In the genomic region with DNA sequence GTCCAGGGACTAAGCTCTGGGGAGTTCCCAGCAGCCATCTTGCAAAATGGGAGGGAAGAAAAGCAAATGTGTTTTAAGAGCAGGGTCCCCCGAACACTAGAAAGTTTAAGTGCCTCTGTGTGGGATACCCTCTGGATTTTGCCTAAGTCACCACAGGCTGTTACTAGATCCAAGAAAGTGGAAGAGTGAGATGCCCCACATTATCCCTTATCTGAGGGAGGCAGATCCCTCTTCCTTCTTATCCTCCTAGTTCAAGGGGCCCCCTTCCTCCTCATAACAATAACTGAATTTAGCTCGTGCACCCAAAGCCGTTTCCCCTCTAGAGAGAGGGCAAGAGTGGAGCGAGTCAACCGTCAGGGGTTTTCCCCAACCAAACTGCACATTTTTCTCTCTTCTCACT, we compare ENCODE assay signal across 16 mouse cellular contexts. TPM values are rescaled to one million over a fixed set of nuclear protein-coding genes. Genes with fewer than 3 reads are reported as not detected.
DNase-seq lines count a peak whose midpoint lies in the region; ATAC-seq and TF ChIP-seq lines count a peak whose summit lies in the region.
"Had no signal": no experiment of that assay in that cellular context is flagged by ENCODE, and none has a peak within 500 bp of the region (broad histone marks: within the 10 kb centered on the region; RNA-seq: fewer than 3 reads in every experiment).

No protein-coding gene starts in this region.

- H3K79me2 ChIP-seq in liver, adult 2 months (ENCODE audit: control insufficient read depth, insufficient read depth, low read length), result no peaks in the 10 kb centered on the region; the same call in 1 of the 2 replicates

- ATAC-seq in hindbrain, embryonic 14.5 days (ENCODE audit: low FRiP score), result no peak
- no peak for ATAC-seq in liver, embryonic 16.5 days (ENCODE audit: low read depth)
- ATAC-seq: forebrain, embryonic 13.5 days; intestine, embryonic 16.5 days had no signal

- no peaks in the 10 kb centered on the region for H3K27me3 ChIP-seq in hindbrain, embryonic 14.5 days (ENCODE audit: control insufficient read depth, insufficient read depth, low read length)
- no peaks in the 10 kb centered on the region for H3K27me3 ChIP-seq in hindbrain, embryonic 10.5 days (ENCODE audit: insufficient read depth, poor library complexity, severe bottlenecking)
- peaks cover 5% of the 10 kb centered on the region; the same call in 1 of the 2 replicates for H3K27me3 ChIP-seq in liver, adult 2 months (ENCODE audit: control insufficient read depth, insufficient read depth, low read length)
- peaks cover 12% of the 10 kb centered on the region for H3K27me3 ChIP-seq in liver, embryonic 16.5 days (ENCODE audit: control insufficient read depth, insufficient read depth, low read depth, low read length)
- H3K27me3 ChIP-seq: forebrain, embryonic 13.5 days had no signal

- peaks cover 12% of the 10 kb centered on the region for H3K4me1 ChIP-seq in hindbrain, embryonic 14.5 days (replicated peaks; ENCODE audit: control insufficient read depth, insufficient read depth, low read length)
- H3K4me1 ChIP-seq in hindbrain, embryonic 10.5 days (replicated peaks), result peaks cover 19% of the 10 kb centered on the region
- no peaks in the 10 kb centered on the region for H3K4me1 ChIP-seq in liver, adult 2 months (ENCODE audit: control insufficient read depth, insufficient read depth, low read length)
- no peaks in the 10 kb centered on the region for H3K4me1 ChIP-seq in liver, embryonic 16.5 days (ENCODE audit: control insufficient read depth, low read depth, low read length)

- WGBS in hindbrain, embryonic 14.5 days, result 94% methylated on average over 5 of the region's 5 CpGs
- 87% methylated on average over 5 of the region's 5 CpGs for WGBS in hindbrain, embryonic 10.5 days
- WGBS in liver, adult 2 months, result 67% methylated on average over 5 of the region's 5 CpGs
- 31% methylated on average over 5 of the region's 5 CpGs for WGBS in liver, embryonic 16.5 days (ENCODE audit: insufficient replicate concordance)

- H3K4me2 ChIP-seq in hindbrain, embryonic 14.5 days (replicated peaks), result 0 out of 2 replicates have a peak overlapping the region, but pooled peaks have one; percentile 3
- H3K4me2 ChIP-seq in liver, embryonic 16.5 days (ENCODE audit: low read depth, low read length), result no peak overlapping the region
- H3K4me2 ChIP-seq: forebrain, embryonic 13.5 days; midbrain, embryonic 11.5 days had no signal

- TF ChIP-seq POLR2A in liver, adult 2 months (IDR thresholded peaks at IDR 0.05; ENCODE audit: extremely low read depth, insufficient read depth, low read length), result no peak

- H3K9ac ChIP-seq in hindbrain, embryonic 14.5 days, result no peak overlapping the region
- H3K9ac ChIP-seq in liver, adult 2 months (ENCODE audit: low read depth, low read length), result peak overlapping the region; percentile 63
- no peak overlapping the region for H3K9ac ChIP-seq in liver, embryonic 16.5 days (ENCODE audit: low read depth, low read length)
- H3K9ac ChIP-seq: forebrain, embryonic 13.5 days had no signal

- no peak overlapping the region for H3K4me3 ChIP-seq in hindbrain, embryonic 14.5 days (replicated peaks; ENCODE audit: low read length)
- H3K4me3 ChIP-seq in hindbrain, embryonic 10.5 days, result no peak overlapping the region
- H3K4me3 ChIP-seq in liver, adult 2 months (ENCODE audit: insufficient read depth, low read depth, low read length), result peak overlapping the region; percentile 16
- peak overlapping the region; percentile 11; the same call in 1 of the 2 replicates for H3K4me3 ChIP-seq in liver, embryonic 16.5 days (ENCODE audit: low read depth, low read length)
- H3K4me3 ChIP-seq: forebrain, embryonic 13.5 days had no signal

- no peak for TF ChIP-seq CTCF in liver, adult 2 months (IDR thresholded peaks at IDR 0.05; ENCODE audit: low read depth, low read length)

- no peaks in the 10 kb centered on the region for H3K36me3 ChIP-seq in hindbrain, embryonic 14.5 days (replicated peaks; ENCODE audit: control insufficient read depth, insufficient read depth)
- no peaks in the 10 kb centered on the region for H3K36me3 ChIP-seq in hindbrain, embryonic 10.5 days
- H3K36me3 ChIP-seq in liver, adult 2 months (ENCODE audit: control insufficient read depth, insufficient read depth, low read length), result no peaks in the 10 kb centered on the region; the same call in 1 of the 2 replicates
- no peaks in the 10 kb centered on the region for H3K36me3 ChIP-seq in liver, embryonic 16.5 days (ENCODE audit: control insufficient read depth, insufficient read depth)

- DNase-seq in hindbrain, embryonic 14.5 days (ENCODE audit: low spot score), result no peak
- DNase-seq in hindbrain, embryonic 10.5 days (ENCODE audit: low spot score), result no peak
- DNase-seq in liver, adult 2 months (ENCODE audit: extremely low read depth, low read depth, low spot score), result no peak
- DNase-seq in liver, result no peak
- DNase-seq in induced T-regulatory cell, adult 2 months (ENCODE audit: low read depth), result peak; percentile 49
- DNase-seq in lung, postnatal 10 days, result no peak
- DNase-seq: adrenal gland, adult 8-10 months; gastrocnemius, postnatal 36 days; heart, postnatal 14 days; kidney, postnatal 10 days; layer of hippocampus, adult 9-11 months; thymus, postnatal 36 days had no signal

- no peak overlapping the region for H3K27ac ChIP-seq in hindbrain, embryonic 14.5 days
- H3K27ac ChIP-seq in hindbrain, embryonic 10.5 days, result no peak overlapping the region
- peak overlapping the region; percentile 56 for H3K27ac ChIP-seq in liver, adult 2 months (replicated peaks; ENCODE audit: insufficient read depth, low read depth, low read length)
- 0 out of 2 replicates have a peak overlapping the region, but pooled peaks have one; percentile 24 for H3K27ac ChIP-seq in liver, embryonic 16.5 days (ENCODE audit: low read length)
- H3K27ac ChIP-seq: forebrain, embryonic 13.5 days had no signal

- no peaks in the 10 kb centered on the region for H3K9me3 ChIP-seq in hindbrain, embryonic 14.5 days (ENCODE audit: control insufficient read depth, low read length)
- H3K9me3 ChIP-seq in hindbrain, embryonic 10.5 days, result no peaks in the 10 kb centered on the region
- H3K9me3 ChIP-seq in liver, embryonic 16.5 days (replicated peaks; ENCODE audit: control insufficient read depth, low read length), result no peaks in the 10 kb centered on the region
- H3K9me3 ChIP-seq: forebrain, embryonic 13.5 days had no signal

RNA-seq across cellular contexts. Expression of gene Ehd3, which starts 3.3 kb away (rescaled TPM):
- 20.0 and 21.4 TPM in 2 replicates for polyA plus RNA-seq in hindbrain, embryonic 14.5 days (2014; fragmentation: Nextera tagmentation; extraction: Ambion mirVana)
- 10.3 and 11.8 TPM in 2 replicates for polyA plus RNA-seq in hindbrain, embryonic 10.5 days (2016; fragmentation: Nextera tagmentation; extraction: Ambion mirVana)
- total RNA-seq in liver, adult 2 months (2014; rRNA removed), result 37.5 and 40.6 TPM in 2 replicates
- 26.0 and 30.6 TPM in 2 replicates for polyA plus RNA-seq in liver, adult 2 months (2012; rRNA removed)
- polyA plus RNA-seq in liver, embryonic 16.5 days (2015; fragmentation: Nextera tagmentation; extraction: Ambion mirVana), result 17.4 and 23.1 TPM in 2 replicates

Comparison
In these comparisons a context has a peak if more than half of its experiments do, and no peak if none do; other contexts are left out.
1. H3K27ac ChIP-seq: peak in liver, adult 2 months (single experiment) and liver, embryonic 16.5 days (single experiment); none in hindbrain, embryonic 14.5 days (single experiment) and hindbrain, embryonic 10.5 days (single experiment).
2. H3K4me3 ChIP-seq: peak in liver, adult 2 months (single experiment) and liver, embryonic 16.5 days (single experiment); none in hindbrain, embryonic 14.5 days (single experiment) and hindbrain, embryonic 10.5 days (single experiment).